Mouse (Mus musculus): ENCODE data around the gene Smarca5. TPM values are rescaled to one million over a fixed set of nuclear protein-coding genes. Genes with fewer than 3 reads are reported as not detected.
"Not testable (repeated sequence)": the region's sequence is repeated elsewhere in the genome, so short reads cannot be mapped to it uniquely, and the experiment has no call there.

Gene Smarca5
- polyA plus RNA-seq (2015; fragmentation: Nextera tagmentation; extraction: Ambion mirVana), result 31.4 and 31.7 TPM in 2 replicates

DNA sequence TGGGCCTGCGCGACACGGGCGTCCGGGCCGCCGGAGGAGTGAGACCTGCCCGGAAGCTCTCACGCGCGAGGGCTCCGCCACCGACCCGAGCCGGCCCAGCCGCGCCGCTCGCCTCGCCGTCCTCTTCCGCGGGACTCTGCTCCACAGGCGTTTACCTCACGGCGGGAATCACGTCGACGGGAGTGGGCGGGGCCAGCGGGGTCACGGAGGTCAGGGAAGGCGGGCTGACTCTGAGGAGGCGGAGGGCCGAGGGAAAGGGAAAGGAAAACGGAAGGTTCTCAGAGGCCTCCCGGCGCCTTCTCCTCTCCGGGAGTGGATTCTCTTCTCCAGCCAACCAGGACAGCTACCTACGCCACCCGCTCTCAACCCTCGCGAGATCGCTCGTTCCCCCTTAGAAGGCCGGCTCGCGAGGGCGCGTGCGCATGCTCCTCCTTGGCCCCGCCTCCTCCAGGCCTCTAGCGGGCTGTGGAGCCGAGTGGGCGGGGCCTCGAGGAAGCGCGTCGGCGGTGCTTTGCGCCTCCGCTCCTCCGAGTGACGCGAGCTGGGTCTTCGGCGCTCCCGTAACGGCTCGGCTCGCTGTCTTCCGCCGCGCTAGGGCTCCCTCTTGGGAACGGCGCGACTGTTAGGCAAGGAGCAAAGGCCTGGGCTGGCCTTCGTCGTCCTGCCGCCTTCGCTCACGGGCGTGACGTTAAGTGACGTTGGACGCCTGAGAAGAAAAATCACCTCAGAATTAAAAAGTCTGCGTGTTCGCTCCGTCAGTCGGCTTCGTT, at the start of gene Smarca5:
Gene Smarca5, minus strand, starts transcription at position 343 of the 770 bp plus-strand sequence.
- Histone ChIP-seq H3K9ac (ENCODE audit: low read depth, low read length) (peak within 1 kb of the TSS; percentile 95), H3K4me2 (ENCODE audit: low read depth, low read length) (peak within 1 kb of the TSS; percentile 95), H3K4me3 (ENCODE audit: low read depth, low read length) (peak within 1 kb of the TSS; percentile 94), H3K27ac (ENCODE audit: low read length) (peak within 1 kb of the TSS; percentile 99)
- H3K4me1 ChIP-seq (ENCODE audit: control insufficient read depth, low read depth, low read length); H3K36me3 ChIP-seq (ENCODE audit: control insufficient read depth, insufficient read depth); H3K9me3 ChIP-seq (replicated peaks; ENCODE audit: control insufficient read depth, low read length); H3K27me3 ChIP-seq (ENCODE audit: control insufficient read depth, insufficient read depth, low read depth, low read length): not testable (repeated sequence)
- ATAC-seq (ENCODE audit: low read depth), result peak; percentile 96
- under 1% methylated on average over 80 of the region's 91 CpGs for WGBS (ENCODE audit: insufficient replicate concordance)

DNA sequence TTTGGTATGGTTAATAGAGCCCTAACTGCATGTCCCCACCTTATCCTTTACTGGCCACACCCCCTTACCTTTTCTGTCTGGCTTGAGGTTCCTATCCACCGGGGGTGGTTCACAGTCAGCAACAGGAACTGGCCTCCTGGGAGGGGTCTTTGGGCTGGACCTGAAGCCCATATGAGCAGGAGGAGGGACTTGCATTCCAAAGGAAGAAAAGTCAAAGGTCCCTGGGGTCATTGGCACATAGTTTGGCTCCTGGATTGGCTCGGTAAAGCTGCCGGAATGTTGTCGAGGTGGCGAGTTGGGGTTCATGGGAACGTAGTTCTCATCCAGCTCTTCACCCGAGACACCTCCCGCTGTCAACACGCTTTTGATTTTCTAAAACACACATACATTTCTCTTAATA, 45.3 kb upstream of the Smarca5 start:
- Histone ChIP-seq H3K9ac (ENCODE audit: low read depth, low read length) (no peak overlapping the region), H3K4me2 (ENCODE audit: low read depth, low read length) (no peak overlapping the region), H3K27me3 (ENCODE audit: control insufficient read depth, insufficient read depth, low read depth, low read length) (no peaks in the 10 kb centered on the region), H3K4me1 (ENCODE audit: control insufficient read depth, low read depth, low read length) (no peaks in the 10 kb centered on the region), H3K9me3 (replicated peaks; ENCODE audit: control insufficient read depth, low read length) (no peaks in the 10 kb centered on the region), H3K36me3 (ENCODE audit: control insufficient read depth, insufficient read depth) (peaks cover 28% of the 10 kb centered on the region), H3K4me3 (ENCODE audit: low read depth, low read length) (no peak overlapping the region), H3K27ac (ENCODE audit: low read length) (no peak overlapping the region)
- whole genome bisulfite sequencing (ENCODE audit: insufficient replicate concordance), result 82% methylated on average over 9 of the region's 9 CpGs
- no peak for ATAC-seq (ENCODE audit: low read depth)

- 80% methylated on average over 4 of the region's 4 CpGs for WGBS (ENCODE audit: insufficient replicate concordance)
- Histone ChIP-seq H3K4me1 (ENCODE audit: control insufficient read depth, low read depth, low read length) (no peaks in the 10 kb centered on the region), H3K27me3 (ENCODE audit: control insufficient read depth, insufficient read depth, low read depth, low read length) (no peaks in the 10 kb centered on the region), H3K9ac (ENCODE audit: low read depth, low read length) (no peak overlapping the region), H3K27ac (ENCODE audit: low read length) (no peak overlapping the region), H3K4me3 (ENCODE audit: low read depth, low read length) (no peak overlapping the region), H3K9me3 (replicated peaks; ENCODE audit: control insufficient read depth, low read length) (no peaks in the 10 kb centered on the region), H3K4me2 (ENCODE audit: low read depth, low read length) (no peak overlapping the region), H3K36me3 (ENCODE audit: control insufficient read depth, insufficient read depth) (peaks cover 23% of the 10 kb centered on the region)
- ATAC-seq (ENCODE audit: low read depth), result no peak
Observed at GRCm38 (mm10) chr8:80783271-80783670, 44.0 kb upstream of the Smarca5 start.

DNA sequence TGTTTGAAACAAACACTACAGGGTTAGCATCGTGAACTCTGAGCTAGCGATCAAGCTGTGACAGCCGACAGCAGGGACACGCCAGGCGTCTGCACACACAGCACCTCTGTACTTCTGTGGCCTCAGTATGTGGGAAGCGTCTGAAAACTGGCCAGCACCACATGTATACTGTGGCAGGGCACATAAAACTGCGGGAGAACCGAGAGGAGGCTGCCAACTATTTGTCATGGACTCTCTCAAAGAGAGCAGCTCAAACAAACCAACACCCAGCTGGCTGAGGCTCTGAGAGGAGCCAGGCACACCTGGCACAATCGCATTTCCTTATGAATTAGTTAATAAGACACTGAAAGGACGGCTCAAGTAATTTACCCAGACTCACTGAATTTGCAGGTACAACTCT, 42.0 kb upstream of the Smarca5 start:
- no peaks in the 10 kb centered on the region for H3K9me3 ChIP-seq (replicated peaks; ENCODE audit: control insufficient read depth, low read length)
- no peak for ATAC-seq (ENCODE audit: low read depth)
- H3K27me3 ChIP-seq (ENCODE audit: control insufficient read depth, insufficient read depth, low read depth, low read length), result no peaks in the 10 kb centered on the region
- no peak overlapping the region for H3K27ac ChIP-seq (ENCODE audit: low read length)
- H3K4me2 ChIP-seq (ENCODE audit: low read depth, low read length), result no peak overlapping the region
- H3K4me3 ChIP-seq (ENCODE audit: low read depth, low read length), result no peak overlapping the region
- WGBS (ENCODE audit: insufficient replicate concordance), result 75% methylated on average over 10 of the region's 10 CpGs
- H3K4me1 ChIP-seq (ENCODE audit: control insufficient read depth, low read depth, low read length), result no peaks in the 10 kb centered on the region
- H3K36me3 ChIP-seq (ENCODE audit: control insufficient read depth, insufficient read depth), result peaks cover 24% of the 10 kb centered on the region
- no peak overlapping the region for H3K9ac ChIP-seq (ENCODE audit: low read depth, low read length)

GRCm38 (mm10) chr8:80780271-80780670, 41.0 kb upstream of the Smarca5 start:
- Histone ChIP-seq H3K4me3 (ENCODE audit: low read depth, low read length) (no peak overlapping the region), H3K36me3 (ENCODE audit: control insufficient read depth, insufficient read depth) (peaks cover 26% of the 10 kb centered on the region), H3K27me3 (ENCODE audit: control insufficient read depth, insufficient read depth, low read depth, low read length) (no peaks in the 10 kb centered on the region), H3K9me3 (replicated peaks; ENCODE audit: control insufficient read depth, low read length) (no peaks in the 10 kb centered on the region), H3K4me2 (ENCODE audit: low read depth, low read length) (no peak overlapping the region), H3K4me1 (ENCODE audit: control insufficient read depth, low read depth, low read length) (no peaks in the 10 kb centered on the region), H3K9ac (ENCODE audit: low read depth, low read length) (no peak overlapping the region), H3K27ac (ENCODE audit: low read length) (no peak overlapping the region)
- WGBS (ENCODE audit: insufficient replicate concordance), result 70% methylated on average over 4 of the region's 4 CpGs
- ATAC-seq (ENCODE audit: low read depth), result no peak

DNA sequence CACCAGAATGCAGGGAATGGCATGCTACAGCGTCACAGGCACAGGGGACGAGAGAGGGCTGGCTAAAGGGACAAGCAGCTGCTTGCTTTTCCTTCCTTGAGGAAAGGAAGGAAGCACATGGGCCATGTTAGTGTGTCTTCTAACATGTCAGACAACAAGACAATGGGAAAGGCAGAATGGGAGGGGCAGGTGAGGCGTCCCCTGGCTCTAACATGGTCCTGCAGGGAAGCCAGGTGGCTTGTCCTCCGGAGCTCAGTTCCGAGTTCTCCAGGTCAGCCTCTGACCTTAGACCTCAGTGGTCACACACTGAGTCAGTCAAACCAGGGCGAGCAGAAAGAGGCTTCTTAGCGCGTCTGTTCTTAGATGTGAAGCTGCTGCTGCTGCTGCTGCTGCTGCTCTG, 37.1 kb upstream of the Smarca5 start:
- 76% methylated on average over 8 of the region's 8 CpGs for WGBS (ENCODE audit: insufficient replicate concordance)
- H3K36me3 ChIP-seq (ENCODE audit: control insufficient read depth, insufficient read depth), result peaks cover 13% of the 10 kb centered on the region

DNA sequence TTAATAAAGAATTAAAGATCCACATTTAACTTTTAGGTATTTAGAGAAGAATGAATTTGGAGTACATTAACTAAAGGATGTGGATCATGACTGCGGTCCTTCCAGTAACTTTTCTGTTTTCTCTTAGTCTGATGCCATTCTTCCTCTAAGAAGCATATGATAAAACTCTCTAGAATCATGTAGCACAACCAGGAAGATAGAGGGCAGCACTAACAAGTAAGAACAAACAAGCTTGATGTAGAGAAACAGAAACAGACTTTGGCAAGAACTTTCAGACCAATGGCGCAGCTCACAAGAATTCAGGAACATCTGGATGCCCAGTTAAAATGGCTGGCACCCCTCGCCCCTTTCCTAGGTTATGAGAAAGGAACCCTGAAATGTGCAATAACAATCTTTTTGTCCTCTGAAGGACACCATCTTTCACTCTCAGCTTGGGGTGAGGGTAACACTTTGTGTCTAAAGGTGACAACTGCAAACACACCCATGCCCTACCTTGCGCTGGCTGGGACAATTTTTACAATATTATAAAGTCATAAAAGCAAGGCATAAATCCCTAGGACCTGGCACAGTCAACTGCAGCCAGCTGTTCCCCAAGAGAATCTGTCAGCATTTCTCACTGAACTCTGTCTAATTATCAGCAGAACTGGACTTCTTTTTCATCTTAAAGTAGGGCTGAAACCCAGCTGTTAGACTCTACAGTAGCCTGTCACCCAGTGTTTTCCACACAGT, 33.6 kb upstream of the Smarca5 start:
- ATAC-seq (ENCODE audit: low read depth), result no peak
- 85% methylated on average over 4 of the region's 4 CpGs for WGBS (ENCODE audit: insufficient replicate concordance)
- Histone ChIP-seq H3K4me3 (ENCODE audit: low read depth, low read length) (no peak overlapping the region), H3K9ac (ENCODE audit: low read depth, low read length) (no peak overlapping the region), H3K27me3 (ENCODE audit: control insufficient read depth, insufficient read depth, low read depth, low read length) (no peaks in the 10 kb centered on the region), H3K27ac (ENCODE audit: low read length) (no peak overlapping the region), H3K4me2 (ENCODE audit: low read depth, low read length) (no peak overlapping the region), H3K9me3 (replicated peaks; ENCODE audit: control insufficient read depth, low read length) (no peaks in the 10 kb centered on the region), H3K36me3 (ENCODE audit: control insufficient read depth, insufficient read depth) (peaks cover 19% of the 10 kb centered on the region), H3K4me1 (ENCODE audit: control insufficient read depth, low read depth, low read length) (no peaks in the 10 kb centered on the region)

More for the DNA sequence above, 37.1 kb upstream of the Smarca5 start:
- Histone ChIP-seq H3K9me3 (replicated peaks; ENCODE audit: control insufficient read depth, low read length) (no peaks in the 10 kb centered on the region), H3K27ac (ENCODE audit: low read length) (no peak overlapping the region), H3K4me1 (ENCODE audit: control insufficient read depth, low read depth, low read length) (no peaks in the 10 kb centered on the region), H3K27me3 (ENCODE audit: control insufficient read depth, insufficient read depth, low read depth, low read length) (no peaks in the 10 kb centered on the region), H3K4me3 (ENCODE audit: low read depth, low read length) (no peak overlapping the region), H3K4me2 (ENCODE audit: low read depth, low read length) (no peak overlapping the region), H3K9ac (ENCODE audit: low read depth, low read length) (no peak overlapping the region)
- no peak for ATAC-seq (ENCODE audit: low read depth)

DNA sequence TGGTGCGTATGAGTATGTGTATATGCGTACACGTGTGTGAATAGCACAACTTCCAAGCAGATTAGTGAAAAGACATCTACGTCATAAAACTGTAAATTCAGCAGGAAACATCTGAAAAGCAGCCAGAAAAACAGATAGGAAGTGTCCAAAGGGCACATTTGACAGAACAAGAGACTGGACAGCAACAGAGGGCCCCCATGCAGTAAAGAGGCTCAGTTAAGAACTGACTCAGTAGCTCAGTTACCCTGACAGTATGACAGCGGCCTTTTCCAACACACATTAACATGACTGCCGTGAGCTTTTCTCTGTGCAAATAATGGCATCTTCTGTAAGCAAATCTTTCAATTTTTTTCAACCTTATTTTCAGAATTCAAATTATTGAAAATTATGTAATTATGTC, 29.2 kb upstream of the Smarca5 start:
- no peak overlapping the region for H3K27ac ChIP-seq (ENCODE audit: low read length)
- ATAC-seq (ENCODE audit: low read depth), result no peak; the same call in 1 of the 2 replicates
- H3K9ac ChIP-seq (ENCODE audit: low read depth, low read length), result no peak overlapping the region
- H3K27me3 ChIP-seq (ENCODE audit: control insufficient read depth, insufficient read depth, low read depth, low read length), result no peaks in the 10 kb centered on the region
- no peaks in the 10 kb centered on the region for H3K4me1 ChIP-seq (ENCODE audit: control insufficient read depth, low read depth, low read length)
- peaks cover 33% of the 10 kb centered on the region for H3K36me3 ChIP-seq (ENCODE audit: control insufficient read depth, insufficient read depth)
- no peaks in the 10 kb centered on the region for H3K9me3 ChIP-seq (replicated peaks; ENCODE audit: control insufficient read depth, low read length)
- no peak overlapping the region for H3K4me2 ChIP-seq (ENCODE audit: low read depth, low read length)
- WGBS (ENCODE audit: insufficient replicate concordance), result 81% methylated on average over 6 of the region's 6 CpGs
- H3K4me3 ChIP-seq (ENCODE audit: low read depth, low read length), result no peak overlapping the region

Measured in liver, embryonic 16.5 days (tissue).